ENCODE assay signal across 16 mouse cellular contexts in the genomic region with DNA sequence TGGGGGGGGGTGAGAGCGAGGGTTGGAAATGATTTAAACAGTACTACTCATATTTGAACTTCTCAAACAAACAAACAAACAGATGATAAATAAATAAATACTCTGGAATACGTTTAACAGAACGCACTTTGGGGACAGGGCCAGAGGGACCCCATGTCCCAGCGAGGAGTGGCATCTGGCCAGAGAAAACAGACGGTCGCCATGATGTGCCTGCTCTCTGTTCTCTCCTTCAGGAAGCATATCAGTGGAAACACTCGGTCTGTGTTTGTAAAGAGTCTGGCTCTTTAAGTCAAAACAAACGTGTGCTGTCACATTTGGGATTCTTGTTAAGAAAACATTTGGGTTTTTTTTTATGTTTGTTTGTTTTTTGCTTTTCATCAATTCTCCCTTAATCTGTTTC.
A peak's percentile ranks its signal among the peaks of the same experiment; 100 is the strongest.
DNase-seq lines count a peak whose midpoint lies in the region; ATAC-seq and TF ChIP-seq lines count a peak whose summit lies in the region.
"Had no signal": no experiment of that assay in that cellular context is flagged by ENCODE, and none has a peak within 500 bp of the region (broad histone marks: within the 10 kb centered on the region; RNA-seq: fewer than 3 reads in every experiment).

No protein-coding gene starts in this region.

- ATAC-seq in forebrain, postnatal 0 days: peak; percentile 48; the same call in 1 of the 2 replicates
- ATAC-seq: liver, postnatal 0 days; midbrain, embryonic 13.5 days had no signal

- H3K36me3 ChIP-seq in forebrain, postnatal 0 days (ENCODE audit: insufficient read depth): no peaks in the 10 kb centered on the region
- no peaks in the 10 kb centered on the region for H3K36me3 ChIP-seq in forebrain, embryonic 10.5 days (replicated peaks)
- H3K36me3 ChIP-seq: limb, embryonic 15.5 days; midbrain, embryonic 13.5 days had no signal

- H3K9me3 ChIP-seq in forebrain, postnatal 0 days (ENCODE audit: low read length): 0 out of 2 replicates have a peak, but pooled peaks cover 4% of the 10 kb centered on the region
- peaks cover 4% of the 10 kb centered on the region; the same call in 1 of the 2 replicates for H3K9me3 ChIP-seq in forebrain, embryonic 10.5 days

- no peak overlapping the region for H3K9ac ChIP-seq in forebrain, postnatal 0 days
- H3K9ac ChIP-seq: hindbrain, embryonic 13.5 days; limb, embryonic 15.5 days; liver, postnatal 0 days; midbrain, embryonic 13.5 days had no signal

- H3K4me3 ChIP-seq in forebrain, postnatal 0 days (ENCODE audit: low read depth, low read length): no peak overlapping the region
- no peak overlapping the region for H3K4me3 ChIP-seq in forebrain, embryonic 10.5 days
- H3K4me3 ChIP-seq: hindbrain, embryonic 13.5 days; limb, embryonic 15.5 days; midbrain, embryonic 13.5 days had no signal

- TF ChIP-seq CTCF in forebrain, postnatal 0 days (IDR thresholded peaks at IDR 0.05; ENCODE audit: low read depth): no peak

- H3K27me3 ChIP-seq in forebrain, postnatal 0 days (ENCODE audit: insufficient read depth, low read length): peaks cover 20% of the 10 kb centered on the region
- no peaks in the 10 kb centered on the region for H3K27me3 ChIP-seq in forebrain, embryonic 10.5 days (ENCODE audit: poor library complexity, severe bottlenecking)
- H3K27me3 ChIP-seq: hindbrain, embryonic 13.5 days; midbrain, embryonic 13.5 days had no signal

- H3K4me1 ChIP-seq in forebrain, postnatal 0 days (ENCODE audit: insufficient read depth): no peaks in the 10 kb centered on the region
- peaks cover 8% of the 10 kb centered on the region for H3K4me1 ChIP-seq in forebrain, embryonic 10.5 days

- DNase-seq in forebrain, postnatal 0 days: peak; percentile 72
- DNase-seq in forebrain, embryonic 10.5 days (ENCODE audit: extremely low spot score, low spot score): no peak
- DNase-seq in lung, postnatal 10 days: peak; percentile 7
- no peak for DNase-seq in lung, postnatal 14 days
- DNase-seq in cerebellum, adult 8-10 months: peak; percentile 25
- no peak for DNase-seq in thymus, postnatal 25 days
- no peak for DNase-seq in liver
- DNase-seq: adrenal gland, postnatal 10 days; gastrocnemius, postnatal 14 days; kidney, adult 11 months; kidney, postnatal 25 days; liver, postnatal 0 days; right cerebral cortex, adult 18-20 months had no signal

- no peak overlapping the region for H3K4me2 ChIP-seq in forebrain, postnatal 0 days (ENCODE audit: low read depth)
- H3K4me2 ChIP-seq: hindbrain, embryonic 13.5 days; limb, embryonic 15.5 days; midbrain, embryonic 13.5 days had no signal

- H3K27ac ChIP-seq in forebrain, postnatal 0 days (ENCODE audit: low read depth, low read length): no peak overlapping the region
- no peak overlapping the region for H3K27ac ChIP-seq in forebrain, embryonic 10.5 days
- H3K27ac ChIP-seq: limb, embryonic 15.5 days had no signal

- WGBS in forebrain, postnatal 0 days: 34% methylated on average over 8 of the region's 8 CpGs
- 78% methylated on average over 8 of the region's 8 CpGs for WGBS in forebrain, embryonic 10.5 days

Comparison
In these comparisons a context has a peak if more than half of its experiments do, and no peak if none do; other contexts are left out.
1. DNase-seq: peak in forebrain, postnatal 0 days (single experiment), lung, postnatal 10 days (single experiment) and cerebellum, adult 8-10 months (single experiment); none in forebrain, embryonic 10.5 days (single experiment), lung, postnatal 14 days (single experiment), thymus, postnatal 25 days (single experiment) and liver (single experiment).